Mouse (Mus musculus) ES-E14 (cell line): ENCODE measurements at regions not wholly inside any gene's neighbourhood (a gene's known extent, or its start where the extent isn't known, plus 50 kb on each side); places are given as distances from the start of the nearest gene placed in this dataset.

ENCODE experiments used
- DNase-seq: peaks from one replicate; pipeline ENCODE4 v3.0.0-alpha.2; 2013; ENCODE audit warnings: low read depth, low spot score
- H3K27ac ChIP-seq: 2 replicates; pipeline ENCODE4 v1.5.1; 2012; ENCODE audit warnings: low read depth, mild to moderate bottlenecking, low read length, moderate library complexity, mixed read lengths; ENCODE audit not compliant: poor library complexity, insufficient read depth, severe bottlenecking
- H3K36me3 ChIP-seq: 2 replicates; pipeline ENCODE4 v1.6.1; 2012; ENCODE audit warnings: mild to moderate bottlenecking, low read length, moderate library complexity, mixed read lengths; ENCODE audit not compliant: control insufficient read depth, poor library complexity, insufficient read depth, severe bottlenecking
- H3K4me1 ChIP-seq, 2 experiments: fragments of 150-350 bp in 1 of 2; sonication (generic) in 1 of 2; 2 replicates each; pipeline ENCODE4 v1.6.1; 2012; ENCODE audit warnings: low read length in 2 of 2, mild to moderate bottlenecking in 1 of 2, mixed read lengths in 1 of 2; ENCODE audit not compliant: control insufficient read depth in 2 of 2, insufficient read depth in 2 of 2, poor library complexity in 1 of 2
- H3K4me3 ChIP-seq, 2 experiments: fragments of 150-350 bp in 1 of 2; sonication (generic) in 1 of 2; 2 replicates each; pipeline ENCODE4 v1.5.1; 2012; ENCODE audit warnings: low read length in 2 of 2, low read depth in 1 of 2, mild to moderate bottlenecking in 1 of 2, mixed read lengths in 1 of 2; ENCODE audit not compliant: insufficient read depth in 1 of 2, poor library complexity in 1 of 2, severe bottlenecking in 1 of 2
- H3K9ac ChIP-seq: 2 replicates; pipeline ENCODE4 v1.6.1; 2012; ENCODE audit warnings: low read depth, mild to moderate bottlenecking, low read length, mixed read lengths; ENCODE audit not compliant: poor library complexity, insufficient read depth, severe bottlenecking
- H3K9me3 ChIP-seq: fragments of 150-350 bp; sonication (generic); 2 replicates; pipeline ENCODE4 v1.6.1; 2012; ENCODE audit warnings: low read depth, mild to moderate bottlenecking, low read length; ENCODE audit not compliant: control insufficient read depth, insufficient read depth
- CHD2 ChIP-seq: IDR thresholded peaks from 2 replicates; pipeline ENCODE4 v1.6.1; 2014; ENCODE audit warnings: mild to moderate bottlenecking, low read depth, low read length, inconsistent platforms
- HCFC1 ChIP-seq: IDR thresholded peaks from 2 replicates; pipeline ENCODE4 v1.6.1; 2012; ENCODE audit warnings: low read length, inconsistent platforms, borderline replicate concordance; ENCODE audit not compliant: insufficient read depth
- MAFK ChIP-seq: IDR thresholded peaks from 2 replicates; pipeline ENCODE4 v1.6.1; 2014; ENCODE audit warnings: mild to moderate bottlenecking, low read depth, low read length, inconsistent platforms; ENCODE audit not compliant: insufficient read depth
- ZC3H11A ChIP-seq: IDR thresholded peaks from 2 replicates; pipeline ENCODE4 v1.6.1; 2012; ENCODE audit warnings: low read depth, mild to moderate bottlenecking, inconsistent platforms, low read length, borderline replicate concordance
- ZNF384 ChIP-seq: IDR thresholded peaks from 2 replicates; pipeline ENCODE4 v1.6.1; 2012; ENCODE audit warnings: low read depth, low read length, inconsistent platforms
- in situ Hi-C, 2 experiments: fragments of 600-800 bp; cut with MboI; formaldehyde crosslinking; loops; one replicate each; pipeline ENCODE4 v1.15.1; 2025; ENCODE audit warnings: low sequenced_read_pairs in 2 of 2, inconsistent platforms in 1 of 2; ENCODE audit not compliant: unreplicated experiment in 2 of 2

GRCm38 (mm10) chr1:42352389-42352788 lies 343.2 kb upstream of the Pou3f3 start:
- no peak for DNase-seq
- TF ChIP-seq ZC3H11A (no peak), CHD2 (no peak), HCFC1 (no peak), ZNF384 (no peak), MAFK (no peak)
- Histone ChIP-seq H3K36me3 (no peaks in the 10 kb centered on the region), H3K9ac (no peak overlapping the region), H3K4me3 (no peak overlapping the region), H3K4me1 (no peaks in the 10 kb centered on the region), H3K9me3 (no peaks in the 10 kb centered on the region), H3K27ac (no peak overlapping the region)
- in situ Hi-C loops, result no loop called here

GRCm38 (mm10) chr1:42353096-42353495 lies 342.5 kb upstream of the Pou3f3 start:
- TF ChIP-seq ZNF384 (no peak), MAFK (no peak), HCFC1 (no peak), CHD2 (no peak), ZC3H11A (no peak)
- Histone ChIP-seq H3K27ac (no peak overlapping the region), H3K4me3 (no peak overlapping the region), H3K9me3 (no peaks in the 10 kb centered on the region), H3K9ac (no peak overlapping the region), H3K36me3 (no peaks in the 10 kb centered on the region), H3K4me1 (no peaks in the 10 kb centered on the region)
- in situ Hi-C loops, result no loop called here
- no peak for DNase-seq

GRCm38 (mm10) chr1:42354020-42354419 lies 341.5 kb upstream of the Pou3f3 start:
- Histone ChIP-seq H3K9ac (no peak overlapping the region), H3K9me3 (no peaks in the 10 kb centered on the region), H3K4me1 (no peaks in the 10 kb centered on the region), H3K27ac (no peak overlapping the region), H3K36me3 (no peaks in the 10 kb centered on the region), H3K4me3 (no peak overlapping the region)
- in situ Hi-C loops, result no loop called here
- TF ChIP-seq HCFC1, result no peak
- no peak for TF ChIP-seq ZNF384
- TF ChIP-seq CHD2, result no peak
- DNase-seq, result no peak

- Histone ChIP-seq H3K4me3 (no peak overlapping the region), H3K9me3 (no peaks in the 10 kb centered on the region), H3K4me1 (no peaks in the 10 kb centered on the region), H3K36me3 (no peaks in the 10 kb centered on the region), H3K9ac (no peak overlapping the region), H3K27ac (no peak overlapping the region)
- TF ChIP-seq HCFC1, result no peak
- TF ChIP-seq MAFK, result no peak
- no peak for TF ChIP-seq CHD2
- no peak for TF ChIP-seq ZNF384
- no peak for TF ChIP-seq ZC3H11A
- in situ Hi-C loops, result no loop called here
- no peak for DNase-seq
These were observed 333.1 kb upstream of the Pou3f3 start for GRCm38 (mm10) chr1:42362438-42362837.

GRCm38 (mm10) chr1:42365648-42366324 lies 329.8 kb upstream of the Pou3f3 start:
- DNase-seq, result no peak
- Histone ChIP-seq H3K36me3 (no peaks in the 10 kb centered on the region), H3K9ac (no peak overlapping the region), H3K9me3 (no peaks in the 10 kb centered on the region), H3K4me1 (no peaks in the 10 kb centered on the region), H3K27ac (no peak overlapping the region), H3K4me3 (no peak overlapping the region)
- in situ Hi-C loops, result no loop called here
- TF ChIP-seq MAFK, result no peak
- TF ChIP-seq ZC3H11A, result no peak
- TF ChIP-seq ZNF384, result no peak
- no peak for TF ChIP-seq CHD2
